Mouse (Mus musculus) neural tube, embryonic 11.5 days (tissue): ENCODE data around the gene Adad2. TPM values are rescaled to one million over a fixed set of nuclear protein-coding genes. Genes with fewer than 3 reads are reported as not detected.

Experiments used
- ATAC-seq: fragments of 200-750 bp; cut with Nextera tagmentation; 2 replicates; pipeline ENCODE4 v1.8.0; 2017; ENCODE audit warnings: moderate number of reproducible peaks, mild to moderate bottlenecking, moderate TSS enrichment, moderate library complexity; ENCODE audit not compliant: insufficient read depth, low FRiP score, low TSS enrichment
- DNase-seq: peaks from one replicate; pipeline ENCODE4 v3.0.0-alpha.2; 2015; ENCODE audit warnings: low spot score
- H3K27ac ChIP-seq: fragments of 300-500 bp; sonication (generic); 2 replicates; pipeline ENCODE4 v1.5.1; 2014; ENCODE audit warnings: low read depth, mild to moderate bottlenecking, low read length
- H3K27me3 ChIP-seq: fragments of 300-500 bp; sonication (generic); 2 replicates; pipeline ENCODE4 v1.6.1; 2014; ENCODE audit warnings: mild to moderate bottlenecking, low read length, mixed read lengths; ENCODE audit not compliant: control insufficient read depth, insufficient read depth
- H3K36me3 ChIP-seq: fragments of 300-500 bp; sonication (generic); 2 replicates; pipeline ENCODE4 v1.6.1; 2014; ENCODE audit warnings: mild to moderate bottlenecking, low read length, moderate library complexity, mixed read lengths; ENCODE audit not compliant: control insufficient read depth, insufficient read depth
- H3K4me1 ChIP-seq: fragments of 300-500 bp; sonication (generic); 2 replicates; pipeline ENCODE4 v1.6.1; 2014; ENCODE audit warnings: low read length, mixed read lengths; ENCODE audit not compliant: control insufficient read depth, insufficient read depth
- H3K4me2 ChIP-seq: fragments of 300-500 bp; sonication (generic); 2 replicates; pipeline ENCODE4 v1.6.1; 2014; ENCODE audit warnings: low read depth, mild to moderate bottlenecking, moderate library complexity
- H3K4me3 ChIP-seq: fragments of 300-500 bp; sonication (generic); 2 replicates; pipeline ENCODE4 v1.5.1; 2014; ENCODE audit warnings: low read depth, low read length
- H3K9ac ChIP-seq: fragments of 300-500 bp; sonication (generic); 2 replicates; pipeline ENCODE4 v1.6.1; 2014; ENCODE audit warnings: mild to moderate bottlenecking, low read length
- H3K9me3 ChIP-seq: fragments of 300-500 bp; sonication (generic); 2 replicates; pipeline ENCODE4 v1.6.1; 2016; ENCODE audit warnings: low read length; ENCODE audit not compliant: control insufficient read depth
- WGBS: fragments of 180-500 bp; shearing (Covaris S2); extraction: QIAGEN DNeasy Blood & Tissue Kit; methylation state at CpG from one replicate; pipeline ENCODE4 v1.1.7; 2014; 5-methylcytosine and 5-hydroxymethylcytosine counted together
- polyA plus RNA-seq: library from polyadenylated mRNA; unstranded; fragments of >200 nt; fragmentation: Nextera tagmentation; extraction: Ambion mirVana; gene quantifications from 2 replicates; pipeline ENCODE4 v1.2.1, GENCODE M21; 2014

Gene Adad2
- polyA plus RNA-seq, 1 experiment from 2014 or later, result not detected

- no peak overlapping the region for H3K4me3 ChIP-seq
- no peak overlapping the region for H3K4me2 ChIP-seq
- H3K4me1 ChIP-seq, result 0 out of 2 replicates have a peak, but pooled peaks cover 9% of the 10 kb centered on the region
- ATAC-seq (no peak), DNase-seq (no peak)
- no peak overlapping the region for H3K9ac ChIP-seq
- 85% methylated on average over 9 of the region's 9 CpGs for WGBS
- no peaks in the 10 kb centered on the region for H3K9me3 ChIP-seq
- 0 out of 2 replicates have a peak, but pooled peaks cover 2% of the 10 kb centered on the region for H3K27me3 ChIP-seq
- no peak overlapping the region for H3K27ac ChIP-seq
- H3K36me3 ChIP-seq, result no peaks in the 10 kb centered on the region
These were observed 19.7 kb downstream of the Adad2 start for GRCm38 (mm10) chr8:119632246-119632645.

GRCm38 (mm10) chr8:119632909-119633308 lies 20.4 kb downstream of the Adad2 start:
- H3K27ac ChIP-seq, result no peak overlapping the region
- H3K4me2 ChIP-seq, result no peak overlapping the region
- H3K27me3 ChIP-seq, result 0 out of 2 replicates have a peak, but pooled peaks cover 2% of the 10 kb centered on the region
- 0 out of 2 replicates have a peak, but pooled peaks cover 9% of the 10 kb centered on the region for H3K4me1 ChIP-seq
- no peak overlapping the region for H3K9ac ChIP-seq
- H3K4me3 ChIP-seq, result no peak overlapping the region
- DNase-seq (no peak), ATAC-seq (no peak)
- H3K36me3 ChIP-seq, result no peaks in the 10 kb centered on the region
- WGBS, result 53% methylated on average over 29 of the region's 29 CpGs
- no peaks in the 10 kb centered on the region for H3K9me3 ChIP-seq

- H3K27ac ChIP-seq, result no peak overlapping the region
- H3K9ac ChIP-seq, result no peak overlapping the region
- H3K27me3 ChIP-seq, result 0 out of 2 replicates have a peak, but pooled peaks cover 2% of the 10 kb centered on the region
- no peaks in the 10 kb centered on the region for H3K36me3 ChIP-seq
- no peaks in the 10 kb centered on the region for H3K9me3 ChIP-seq
- 35% methylated on average over 14 of the region's 14 CpGs for WGBS
- H3K4me3 ChIP-seq, result no peak overlapping the region
- ATAC-seq (no peak), DNase-seq (peak; percentile 57)
- H3K4me1 ChIP-seq, result 0 out of 2 replicates have a peak, but pooled peaks cover 9% of the 10 kb centered on the region
- H3K4me2 ChIP-seq, result no peak overlapping the region
These were observed 22.2 kb downstream of the Adad2 start for GRCm38 (mm10) chr8:119634616-119635336.

GRCm38 (mm10) chr8:119635378-119635777 lies 22.8 kb downstream of the Adad2 start, which contains the start of gene Kcng4:
Gene Kcng4, minus strand, starts transcription at chr8:119635680.
- Histone ChIP-seq H3K4me3 (no peak within 1 kb of the TSS), H3K36me3 (no peaks in the 10 kb centered on the region), H3K4me2 (no peak within 1 kb of the TSS), H3K27me3 (0 out of 2 replicates have a peak, but pooled peaks cover 2% of the 10 kb centered on the region), H3K9me3 (no peaks in the 10 kb centered on the region), H3K9ac (no peak within 1 kb of the TSS), H3K27ac (no peak within 1 kb of the TSS), H3K4me1 (0 out of 2 replicates have a peak, but pooled peaks cover 9% of the 10 kb centered on the region)
- no peak for ATAC-seq
- 55% methylated on average over 6 of the region's 6 CpGs for WGBS
- no peak for DNase-seq

GRCm38 (mm10) chr8:119635958-119636357 lies 23.4 kb downstream of the Adad2 start:
- DNase-seq (no peak), ATAC-seq (no peak)
- Histone ChIP-seq H3K27me3 (0 out of 2 replicates have a peak, but pooled peaks cover 2% of the 10 kb centered on the region), H3K4me1 (0 out of 2 replicates have a peak, but pooled peaks cover 6% of the 10 kb centered on the region), H3K9ac (no peak overlapping the region), H3K4me2 (no peak overlapping the region), H3K27ac (no peak overlapping the region), H3K4me3 (no peak overlapping the region), H3K9me3 (no peaks in the 10 kb centered on the region), H3K36me3 (no peaks in the 10 kb centered on the region)
- 81% methylated on average over 2 of the region's 2 CpGs for WGBS

GRCm38 (mm10) chr8:119636766-119637165 lies 24.2 kb downstream of the Adad2 start:
- no peak for DNase-seq
- no peaks in the 10 kb centered on the region for H3K4me1 ChIP-seq
- no peak overlapping the region for H3K9ac ChIP-seq
- H3K9me3 ChIP-seq, result no peaks in the 10 kb centered on the region
- H3K27me3 ChIP-seq, result 0 out of 2 replicates have a peak, but pooled peaks cover 2% of the 10 kb centered on the region
- no peak overlapping the region for H3K4me2 ChIP-seq
- H3K4me3 ChIP-seq, result no peak overlapping the region
- no peak overlapping the region for H3K27ac ChIP-seq
- WGBS, result 63% methylated on average over 7 of the region's 7 CpGs
- no peak for ATAC-seq
- H3K36me3 ChIP-seq, result no peaks in the 10 kb centered on the region

- WGBS, result 90% methylated on average over 4 of the region's 4 CpGs
These were observed 24.8 kb downstream of the Adad2 start for GRCm38 (mm10) chr8:119637381-119637780.

GRCm38 (mm10) chr8:119638261-119638660 lies 25.7 kb downstream of the Adad2 start:
- Histone ChIP-seq H3K27me3 (no peaks in the 10 kb centered on the region), H3K4me2 (no peak overlapping the region), H3K9me3 (no peaks in the 10 kb centered on the region), H3K27ac (no peak overlapping the region), H3K36me3 (no peaks in the 10 kb centered on the region), H3K4me3 (no peak overlapping the region), H3K4me1 (no peaks in the 10 kb centered on the region), H3K9ac (no peak overlapping the region)
- DNase-seq, result no peak
- no peak for ATAC-seq
- 90% methylated on average over 6 of the region's 6 CpGs for WGBS

More at GRCm38 (mm10) chr8:119637381-119637780, 24.8 kb downstream of the Adad2 start:
- DNase-seq (no peak), ATAC-seq (no peak)
- Histone ChIP-seq H3K9ac (no peak overlapping the region), H3K4me1 (no peaks in the 10 kb centered on the region), H3K9me3 (no peaks in the 10 kb centered on the region), H3K4me3 (no peak overlapping the region), H3K36me3 (no peaks in the 10 kb centered on the region), H3K27ac (no peak overlapping the region), H3K4me2 (no peak overlapping the region), H3K27me3 (0 out of 2 replicates have a peak, but pooled peaks cover 2% of the 10 kb centered on the region)

GRCm38 (mm10) chr8:119639798-119640197 lies 27.3 kb downstream of the Adad2 start:
- DNase-seq, result no peak
- 35% methylated on average over 7 of the region's 7 CpGs for WGBS
- no peaks in the 10 kb centered on the region for H3K36me3 ChIP-seq
- no peak overlapping the region for H3K4me2 ChIP-seq
- H3K27ac ChIP-seq, result no peak overlapping the region
- H3K9ac ChIP-seq, result no peak overlapping the region
- H3K4me3 ChIP-seq, result no peak overlapping the region
- no peaks in the 10 kb centered on the region for H3K27me3 ChIP-seq
- no peak for ATAC-seq
- H3K4me1 ChIP-seq, result no peaks in the 10 kb centered on the region
- H3K9me3 ChIP-seq, result no peaks in the 10 kb centered on the region
